Mouse (Mus musculus): Measurements from ENCODE around the gene Ccar1.
"Not testable (repeated sequence)": the region's sequence is repeated elsewhere in the genome, so short reads cannot be mapped to it uniquely, and the experiment has no call there.

The Ccar1 gene

GRCm38 (mm10) chr10:62725771-62726687 is 66.1 kb downstream of the Ccar1 start, which contains the start of gene Stox1:
Gene Stox1 (minus strand): TSS chr10:62726128.
- peak; percentile 48 to 78 for DNase-seq (ENCODE audit: inconsistent age in 2 of 2, low spot score in 1 of 2)

GRCm38 (mm10) chr10:62724936-62725335 is 67.2 kb downstream of the Ccar1 start:
- DNase-seq (ENCODE audit: inconsistent age in 2 of 2, low spot score in 1 of 2) = no peak

GRCm38 (mm10) chr10:62722701-62723100 is 69.4 kb downstream of the Ccar1 start:
- no peak for DNase-seq (ENCODE audit: inconsistent age in 2 of 2, low spot score in 1 of 2)

- not testable (repeated sequence) for DNase-seq (ENCODE audit: inconsistent age in 2 of 2, low spot score in 1 of 2)
These were observed 71.5 kb downstream of the Ccar1 start for GRCm38 (mm10) chr10:62720574-62720973.

- no peak for DNase-seq (ENCODE audit: inconsistent age in 2 of 2, low spot score in 1 of 2)
These were observed 78.6 kb downstream of the Ccar1 start for GRCm38 (mm10) chr10:62713457-62713856.

GRCm38 (mm10) chr10:62703579-62703978 is 88.5 kb downstream of the Ccar1 start:
- DNase-seq (ENCODE audit: inconsistent age in 2 of 2, low spot score in 1 of 2) = no peak

GRCm38 (mm10) chr10:62702436-62702835 is 89.7 kb downstream of the Ccar1 start:
- DNase-seq (ENCODE audit: inconsistent age in 2 of 2, low spot score in 1 of 2) = no peak

All from adrenal gland, adult (tissue).